Mouse (Mus musculus): ENCODE data around the gene Mrps18c.

The Mrps18c gene

GRCm38 (mm10) chr5:100798165-100798860 lies at the start of gene Mrps18c, which contains the start of gene Helq:
TSS of gene Mrps18c (plus strand) at chr5:100798627.
TSS of gene Helq (minus strand) at chr5:100798598.
- peak; percentile 84 to 86 for DNase-seq

- DNase-seq: peak; percentile 49 to 50
These were observed 47.7 kb upstream of the Mrps18c start for GRCm38 (mm10) chr5:100750617-100751255.

- peak; percentile 4 to 8 for DNase-seq
These were observed 46.8 kb upstream of the Mrps18c start for GRCm38 (mm10) chr5:100751655-100752054.

GRCm38 (mm10) chr5:100753407-100753806 lies 45.0 kb upstream of the Mrps18c start:
- no peak for DNase-seq

- DNase-seq: no peak
These were observed 40.3 kb upstream of the Mrps18c start for GRCm38 (mm10) chr5:100758121-100758520.

GRCm38 (mm10) chr5:100760049-100760663 lies 38.3 kb upstream of the Mrps18c start:
- DNase-seq: no peak

- DNase-seq: no peak
These were observed 36.7 kb upstream of the Mrps18c start for GRCm38 (mm10) chr5:100761736-100762135.

GRCm38 (mm10) chr5:100766026-100766425 lies 32.4 kb upstream of the Mrps18c start:
- no peak for DNase-seq

GRCm38 (mm10) chr5:100771575-100771974 lies 26.9 kb upstream of the Mrps18c start:
- no peak for DNase-seq

GRCm38 (mm10) chr5:100775778-100776404 lies 22.5 kb upstream of the Mrps18c start:
- DNase-seq: no peak

- DNase-seq: no peak
These were observed 21.5 kb upstream of the Mrps18c start for GRCm38 (mm10) chr5:100776900-100777299.

GRCm38 (mm10) chr5:100779002-100779401 lies 19.4 kb upstream of the Mrps18c start:
- no peak for DNase-seq

- no peak for DNase-seq
These were observed 10.9 kb upstream of the Mrps18c start for GRCm38 (mm10) chr5:100787527-100787926.

GRCm38 (mm10) chr5:100792261-100792660 lies 6.2 kb upstream of the Mrps18c start:
- no peak for DNase-seq

- no peak for DNase-seq
These were observed 4.3 kb upstream of the Mrps18c start for GRCm38 (mm10) chr5:100794084-100794483.

GRCm38 (mm10) chr5:100818341-100818740 lies 19.9 kb downstream of the Mrps18c start:
- DNase-seq: no peak

- peak; percentile 20 to 34 for DNase-seq
These were observed 21.4 kb downstream of the Mrps18c start for GRCm38 (mm10) chr5:100819568-100820480.

GRCm38 (mm10) chr5:100820483-100821184 lies 22.2 kb downstream of the Mrps18c start, which contains the start of gene Abraxas1:
TSS of gene Abraxas1 (minus strand) at chr5:100820965.
- DNase-seq: peak; percentile 90 to 91

- no peak for DNase-seq
These were observed 22.9 kb downstream of the Mrps18c start for GRCm38 (mm10) chr5:100821375-100821774.

GRCm38 (mm10) chr5:100822826-100823225 lies 24.4 kb downstream of the Mrps18c start:
- DNase-seq: no peak

GRCm38 (mm10) chr5:100825975-100826374 lies 27.5 kb downstream of the Mrps18c start:
- peak; percentile 35 to 49 for DNase-seq

- DNase-seq: no peak
These were observed 28.1 kb downstream of the Mrps18c start for GRCm38 (mm10) chr5:100826531-100826930.

All from B cell, adult 2 months (primary cell).